Mouse (Mus musculus): ENCODE data around the gene N4bp3.

DNA sequence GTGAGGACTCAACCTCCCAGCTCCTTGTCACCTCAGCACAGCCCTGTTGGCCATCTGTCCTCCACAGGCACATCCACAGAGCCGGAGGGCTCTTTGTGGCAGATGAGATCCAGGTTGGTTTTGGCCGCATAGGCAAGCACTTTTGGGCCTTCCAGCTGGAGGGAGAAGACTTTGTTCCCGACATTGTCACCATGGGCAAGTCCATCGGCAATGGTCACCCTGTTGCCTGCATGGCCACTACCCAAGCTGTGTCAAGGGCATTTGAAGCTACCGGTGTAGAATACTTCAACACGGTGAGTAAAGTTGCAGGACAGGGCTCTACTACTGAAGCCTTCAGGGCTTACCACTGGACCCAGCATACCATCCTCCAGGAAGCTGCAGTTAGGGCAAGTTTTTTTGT lies 56.8 kb downstream of the N4bp3 start:
- TF ChIP-seq CTCF (IDR thresholded peaks at IDR 0.05; ENCODE audit: low read depth, low read length), result no peak
- TF ChIP-seq POLR2A (IDR thresholded peaks at IDR 0.05; ENCODE audit: insufficient read depth, low read length), result no peak
